Mouse (Mus musculus) embryonic facial prominence, embryonic 13.5 days (tissue): ENCODE data around the gene Atp8a2. TPM values are rescaled to one million over a fixed set of nuclear protein-coding genes. Genes with fewer than 3 reads are reported as not detected.
"Not testable (repeated sequence)": the region's sequence is repeated elsewhere in the genome, so short reads cannot be mapped to it uniquely, and the experiment has no call there.

Experiments used
- ATAC-seq: fragments of 200-750 bp; cut with Nextera tagmentation; 2 replicates; pipeline ENCODE4 v1.8.0; 2017; ENCODE audit warnings: low read depth; ENCODE audit not compliant: insufficient number of reproducible peaks, insufficient read depth, low FRiP score, low TSS enrichment
- H3K27ac ChIP-seq: fragments of 300-500 bp; sonication (generic); 2 replicates; pipeline ENCODE4 v1.5.1; 2015; ENCODE audit warnings: moderate library complexity, mild to moderate bottlenecking, inconsistent platforms
- H3K27me3 ChIP-seq: fragments of 300-500 bp; sonication (generic); 2 replicates; pipeline ENCODE4 v1.6.1; 2015; ENCODE audit warnings: mild to moderate bottlenecking, inconsistent platforms
- H3K36me3 ChIP-seq: fragments of 300-500 bp; sonication (generic); 2 replicates; pipeline ENCODE4 v1.6.1; 2015; ENCODE audit warnings: mild to moderate bottlenecking, inconsistent platforms
- H3K4me1 ChIP-seq: fragments of 300-500 bp; sonication (generic); 2 replicates; pipeline ENCODE4 v1.6.1; 2015; ENCODE audit warnings: inconsistent platforms
- H3K4me2 ChIP-seq: fragments of 300-500 bp; sonication (generic); 2 replicates; pipeline ENCODE4 v1.6.1; 2015; ENCODE audit warnings: moderate library complexity, mild to moderate bottlenecking, inconsistent platforms
- H3K4me3 ChIP-seq: fragments of 300-500 bp; sonication (generic); 2 replicates; pipeline ENCODE4 v1.5.1; 2015; ENCODE audit warnings: mild to moderate bottlenecking, inconsistent platforms
- H3K9ac ChIP-seq: fragments of 300-500 bp; sonication (generic); 2 replicates; pipeline ENCODE4 v1.6.1; 2015; ENCODE audit warnings: mild to moderate bottlenecking, inconsistent platforms
- H3K9me3 ChIP-seq: fragments of 300-500 bp; sonication (generic); 2 replicates; pipeline ENCODE4 v1.6.1; 2016; ENCODE audit warnings: inconsistent platforms
- WGBS: fragments of 180-500 bp; shearing (Covaris S2); methylation state at CpG from one replicate; pipeline ENCODE4 v1.1.7; 2015; ENCODE audit warnings: mixed read lengths; 5-methylcytosine and 5-hydroxymethylcytosine counted together
- polyA plus RNA-seq: library from polyadenylated mRNA; unstranded; fragments of >200 nt; fragmentation: Nextera tagmentation; extraction: Ambion mirVana; gene quantifications from 2 replicates; pipeline ENCODE4 v1.2.1, GENCODE M21; 2015

Atp8a2 gene
- polyA plus RNA-seq, 1 experiment from 2014 or later, result 3.1 TPM

DNA sequence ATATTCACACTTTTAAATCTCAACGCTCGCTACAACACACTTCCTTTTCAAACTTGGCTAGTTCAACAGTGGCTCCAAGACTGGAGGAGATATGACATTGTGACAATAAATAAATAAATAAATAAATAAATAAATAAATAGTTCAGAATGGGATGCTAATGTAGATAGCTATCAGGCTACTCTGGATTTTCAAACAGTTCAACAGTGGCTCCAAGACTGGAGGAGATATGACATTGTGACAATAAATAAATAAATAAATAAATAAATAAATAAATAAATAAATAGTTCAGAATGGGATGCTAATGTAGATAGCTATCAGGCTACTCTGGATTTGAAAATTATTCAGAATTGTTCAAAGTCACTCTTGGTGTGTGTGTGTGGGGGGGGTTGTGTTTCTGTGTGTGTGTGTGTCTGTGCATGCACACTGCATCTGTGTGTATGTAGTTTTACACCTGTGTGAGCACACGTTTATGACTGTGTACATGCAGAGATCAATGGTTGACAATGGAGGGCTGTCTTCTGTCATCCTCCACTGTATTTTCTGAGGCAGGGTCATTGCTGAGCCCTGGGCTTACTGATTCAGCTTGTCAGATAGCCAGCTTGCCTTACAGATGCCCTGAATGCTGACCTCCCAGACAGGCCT lies 480.4 kb downstream of the Atp8a2 start:
- not testable (repeated sequence) for H3K4me2 ChIP-seq, H3K27ac ChIP-seq, H3K9ac ChIP-seq, H3K27me3 ChIP-seq, H3K36me3 ChIP-seq, ATAC-seq, H3K9me3 ChIP-seq, H3K4me3 ChIP-seq
- H3K4me1 ChIP-seq, result peaks cover 15% of the 10 kb centered on the region
- 83% methylated on average over 3 of the region's 3 CpGs for WGBS

DNA sequence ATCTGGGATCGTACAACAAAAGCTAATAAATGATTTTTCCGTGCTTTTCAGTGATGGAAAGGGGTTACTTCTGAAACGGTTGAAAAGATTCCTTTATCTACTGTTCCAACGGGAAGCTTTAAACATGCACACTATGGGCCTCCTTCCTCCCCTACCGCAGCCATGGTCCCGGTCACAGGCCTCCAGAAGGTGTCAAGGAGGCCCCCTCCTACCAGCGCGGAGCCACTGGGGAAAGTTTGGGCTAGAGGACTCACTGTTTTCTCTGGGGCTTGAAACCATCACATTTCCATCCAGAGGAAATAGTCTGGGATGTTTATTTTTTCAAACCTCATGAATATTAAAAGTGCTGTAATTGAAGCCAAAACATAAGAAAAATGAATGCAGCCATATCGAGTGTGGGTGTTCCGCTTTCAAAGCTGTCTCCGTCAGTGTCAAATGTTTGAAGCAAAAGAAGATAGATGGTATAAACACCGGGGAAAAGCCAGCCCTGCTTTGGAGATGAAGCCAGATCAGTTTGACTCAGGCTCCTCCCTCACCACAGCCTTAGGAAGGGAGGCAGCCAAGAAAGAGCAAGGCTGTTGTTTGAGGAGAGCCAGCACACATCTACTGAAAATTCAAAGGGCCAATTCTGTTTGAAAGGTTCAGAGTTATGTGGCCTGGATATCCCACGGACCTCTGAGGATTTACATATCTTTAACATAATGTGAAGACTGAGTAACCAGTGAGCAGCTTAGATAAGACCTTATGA lies 481.1 kb downstream of the Atp8a2 start:
- 48% methylated on average over 13 of the region's 13 CpGs for WGBS
- peak overlapping the region; percentile 30 for H3K4me2 ChIP-seq
- no peak overlapping the region for H3K9ac ChIP-seq
- no peak overlapping the region for H3K27ac ChIP-seq
- H3K27me3 ChIP-seq, result no peaks in the 10 kb centered on the region
- no peaks in the 10 kb centered on the region for H3K9me3 ChIP-seq
- no peak overlapping the region for H3K4me3 ChIP-seq
- no peak for ATAC-seq
- no peaks in the 10 kb centered on the region for H3K36me3 ChIP-seq
- H3K4me1 ChIP-seq, result peaks cover 21% of the 10 kb centered on the region

DNA sequence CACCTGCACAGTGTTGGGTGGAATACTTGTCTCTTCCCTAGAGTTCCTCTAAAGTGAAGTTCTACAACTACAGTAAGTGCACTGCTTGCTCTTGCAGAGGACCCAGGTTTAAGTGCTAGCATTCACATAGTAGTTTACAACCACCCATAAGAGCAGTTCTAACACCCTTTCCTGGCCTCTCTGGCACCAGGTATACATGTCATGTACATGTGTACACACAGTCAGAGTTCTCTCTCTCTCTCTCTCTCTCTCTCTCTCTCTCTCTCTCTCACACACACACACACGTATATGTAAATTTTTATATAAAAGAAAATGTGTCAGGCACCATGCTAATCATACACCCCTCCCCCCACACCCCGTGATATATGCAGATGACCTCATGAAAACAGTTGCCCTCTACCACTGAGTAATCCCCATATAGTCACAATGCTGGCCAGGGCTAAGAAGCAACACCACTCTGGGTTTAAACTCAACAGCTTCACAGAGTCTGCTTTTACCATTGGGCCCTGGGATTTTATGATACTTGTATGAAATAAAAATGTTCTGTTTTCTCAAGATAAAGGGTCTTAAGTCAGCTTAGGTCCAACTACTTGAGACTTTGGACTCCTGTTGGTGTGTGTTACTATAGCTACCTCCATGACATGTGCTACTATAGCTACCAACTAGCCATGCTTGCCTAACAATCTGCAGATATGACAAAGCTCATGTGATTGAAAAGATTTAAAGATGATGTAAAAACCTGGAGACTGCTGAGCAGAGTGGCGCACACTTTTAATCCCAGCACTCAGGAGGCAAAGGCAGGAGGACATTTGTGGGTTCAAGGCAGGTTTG lies 487.3 kb downstream of the Atp8a2 start:
- Histone ChIP-seq H3K4me1 (peaks cover 8% of the 10 kb centered on the region; the same call in 1 of the 2 replicates), H3K4me2 (no peak overlapping the region), H3K4me3 (no peak overlapping the region), H3K9ac (no peak overlapping the region), H3K9me3 (no peaks in the 10 kb centered on the region), H3K27me3 (no peaks in the 10 kb centered on the region), H3K36me3 (no peaks in the 10 kb centered on the region), H3K27ac (no peak overlapping the region)
- no peak for ATAC-seq
- WGBS, result 75% methylated on average over 3 of the region's 3 CpGs

DNA sequence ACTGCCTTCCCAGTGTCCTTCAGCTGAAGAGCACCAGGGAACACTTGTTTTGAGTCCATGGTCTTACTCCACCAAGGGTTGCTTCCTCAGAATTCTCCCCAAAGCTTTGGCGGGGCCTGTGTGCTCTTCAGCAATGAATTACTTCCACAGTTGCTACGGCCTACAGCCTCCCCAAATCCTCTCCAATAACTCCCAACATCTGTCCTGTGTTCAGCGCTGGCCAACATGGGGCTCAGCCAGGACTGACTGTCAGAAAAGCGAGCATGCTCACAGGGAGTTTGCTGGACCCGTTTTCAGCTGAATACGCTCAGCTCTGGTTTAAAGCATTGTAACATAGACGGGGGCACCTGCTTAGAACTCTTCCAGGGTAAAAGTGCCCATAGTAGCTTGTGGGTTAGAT lies 489.0 kb downstream of the Atp8a2 start:
- H3K4me2 ChIP-seq, result no peak overlapping the region
- H3K9ac ChIP-seq, result no peak overlapping the region
- ATAC-seq, result no peak
- 84% methylated on average over 7 of the region's 7 CpGs for WGBS
- no peak overlapping the region for H3K27ac ChIP-seq
- H3K27me3 ChIP-seq, result no peaks in the 10 kb centered on the region
- peaks cover 9% of the 10 kb centered on the region; the same call in 1 of the 2 replicates for H3K4me1 ChIP-seq
- H3K9me3 ChIP-seq, result no peaks in the 10 kb centered on the region
- no peaks in the 10 kb centered on the region for H3K36me3 ChIP-seq
- H3K4me3 ChIP-seq, result no peak overlapping the region

DNA sequence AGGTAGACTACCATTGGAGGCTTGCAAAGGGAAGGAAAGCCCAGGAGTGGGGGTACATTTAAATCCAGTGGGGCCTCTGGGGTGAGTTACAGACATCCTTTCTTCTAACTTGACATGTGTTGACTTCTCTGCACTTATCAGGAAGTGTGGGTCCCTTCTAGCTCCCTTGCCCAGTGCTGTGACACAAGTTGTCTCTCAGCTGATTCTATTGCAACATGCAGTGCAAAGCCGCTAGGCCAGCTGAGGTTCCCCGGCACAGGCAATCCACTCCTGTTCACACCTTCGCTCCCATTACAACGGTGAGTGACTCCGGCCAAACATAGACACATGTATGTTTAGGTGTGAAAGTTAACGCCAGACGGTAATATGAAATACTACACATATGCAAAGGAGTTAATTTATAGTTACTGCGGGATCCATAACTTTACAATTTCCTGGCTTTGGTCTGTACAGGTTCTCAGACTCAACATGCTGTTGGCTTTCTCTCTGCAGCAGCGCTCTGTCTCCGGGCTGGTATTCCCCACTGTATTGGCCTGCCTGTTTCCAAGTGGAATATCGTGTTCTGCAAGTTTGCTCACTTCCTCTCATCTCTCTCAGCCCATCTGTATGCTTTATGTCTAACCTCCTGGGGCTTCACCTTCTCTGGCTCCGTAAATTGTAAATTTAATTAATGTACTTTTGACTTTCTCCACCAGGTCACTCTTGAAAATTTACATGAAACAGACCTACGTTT lies 491.5 kb downstream of the Atp8a2 start:
- Histone ChIP-seq H3K27ac (no peak overlapping the region), H3K4me1 (peaks cover 13% of the 10 kb centered on the region), H3K27me3 (no peaks in the 10 kb centered on the region), H3K4me2 (no peak overlapping the region), H3K4me3 (no peak overlapping the region), H3K36me3 (no peaks in the 10 kb centered on the region), H3K9me3 (no peaks in the 10 kb centered on the region), H3K9ac (no peak overlapping the region)
- WGBS, result 75% methylated on average over 13 of the region's 13 CpGs
- no peak for ATAC-seq

DNA sequence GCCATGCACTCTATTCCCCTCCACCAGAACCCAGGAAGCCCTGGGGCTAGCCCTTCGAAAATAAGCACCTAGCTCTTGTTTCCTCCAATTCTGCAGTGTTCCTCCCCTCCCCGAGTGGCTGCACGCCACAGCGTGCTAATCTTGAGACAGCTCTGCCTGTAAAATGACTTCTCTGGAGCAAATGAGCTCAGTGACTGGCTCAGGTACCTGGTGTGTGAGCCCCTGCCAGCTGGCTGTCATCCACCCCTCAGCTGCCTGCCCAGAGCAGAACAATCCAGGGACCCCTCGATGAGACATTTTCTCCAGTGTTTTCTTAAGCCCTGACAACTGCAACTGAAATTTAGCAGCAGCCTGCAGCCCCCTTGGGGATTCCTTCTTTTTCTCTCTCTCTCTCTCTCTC lies 495.5 kb downstream of the Atp8a2 start:
- no peaks in the 10 kb centered on the region for H3K9me3 ChIP-seq
- H3K4me2 ChIP-seq, result no peak overlapping the region
- no peak for ATAC-seq
- no peaks in the 10 kb centered on the region for H3K36me3 ChIP-seq
- H3K27me3 ChIP-seq, result no peaks in the 10 kb centered on the region
- no peak overlapping the region for H3K27ac ChIP-seq
- peaks cover 20% of the 10 kb centered on the region for H3K4me1 ChIP-seq
- WGBS, result 11% methylated on average over 5 of the region's 5 CpGs
- H3K9ac ChIP-seq, result no peak overlapping the region
- no peak overlapping the region for H3K4me3 ChIP-seq

DNA sequence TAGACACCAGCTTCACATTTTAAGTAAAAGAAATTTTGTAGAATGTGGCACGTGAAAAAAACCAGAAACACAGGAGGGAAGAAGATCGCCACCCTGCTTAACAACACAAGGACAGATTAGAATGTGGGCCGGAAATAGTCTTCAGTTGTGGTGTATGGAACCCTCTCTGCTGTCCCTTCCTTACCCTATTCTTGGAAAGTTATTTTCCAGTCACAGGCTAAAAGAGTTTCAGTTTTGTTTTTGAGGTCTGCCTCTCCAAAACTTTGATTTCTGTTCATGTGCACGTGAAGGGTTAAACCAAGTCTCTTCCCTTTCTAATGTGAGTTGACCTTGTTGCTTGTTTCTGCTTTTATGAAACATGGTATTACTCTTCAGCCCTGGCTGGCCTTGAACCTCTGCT lies 501.8 kb downstream of the Atp8a2 start:
- no peak for ATAC-seq
- 87% methylated on average over 4 of the region's 4 CpGs for WGBS

DNA sequence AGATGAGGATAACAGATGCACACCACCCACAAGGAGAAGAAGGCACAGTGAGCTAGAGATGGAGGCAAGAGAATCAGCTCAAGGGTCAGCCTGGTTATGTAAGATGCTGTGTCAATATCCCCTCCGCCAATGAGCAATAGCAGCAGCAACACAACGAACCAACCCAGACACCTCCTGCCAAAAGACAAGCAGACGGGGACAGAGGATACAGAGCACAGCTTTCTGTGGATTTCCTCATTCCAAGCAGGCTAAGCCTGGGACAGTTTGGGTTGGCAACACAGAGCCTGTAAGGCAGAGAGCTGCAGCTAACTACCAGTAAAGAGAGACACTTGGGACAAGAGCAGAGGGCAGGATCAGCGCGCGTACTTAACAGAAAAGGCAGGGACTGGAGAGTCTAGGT lies 504.8 kb downstream of the Atp8a2 start:
- H3K9ac ChIP-seq, result no peak overlapping the region
- H3K27me3 ChIP-seq, result no peaks in the 10 kb centered on the region; the same call in 1 of the 2 replicates
- no peaks in the 10 kb centered on the region for H3K9me3 ChIP-seq
- no peak overlapping the region for H3K4me3 ChIP-seq
- no peak for ATAC-seq
- 77% methylated on average over 6 of the region's 6 CpGs for WGBS
- H3K4me1 ChIP-seq, result peaks cover 18% of the 10 kb centered on the region
- H3K36me3 ChIP-seq, result no peaks in the 10 kb centered on the region
- no peak overlapping the region for H3K4me2 ChIP-seq
- H3K27ac ChIP-seq, result no peak overlapping the region

More for the DNA sequence above, 501.8 kb downstream of the Atp8a2 start:
- Histone ChIP-seq H3K27me3 (no peaks in the 10 kb centered on the region; the same call in 1 of the 2 replicates), H3K9ac (no peak overlapping the region), H3K27ac (no peak overlapping the region), H3K9me3 (no peaks in the 10 kb centered on the region), H3K4me3 (no peak overlapping the region), H3K4me2 (no peak overlapping the region), H3K36me3 (no peaks in the 10 kb centered on the region), H3K4me1 (peaks cover 12% of the 10 kb centered on the region)

DNA sequence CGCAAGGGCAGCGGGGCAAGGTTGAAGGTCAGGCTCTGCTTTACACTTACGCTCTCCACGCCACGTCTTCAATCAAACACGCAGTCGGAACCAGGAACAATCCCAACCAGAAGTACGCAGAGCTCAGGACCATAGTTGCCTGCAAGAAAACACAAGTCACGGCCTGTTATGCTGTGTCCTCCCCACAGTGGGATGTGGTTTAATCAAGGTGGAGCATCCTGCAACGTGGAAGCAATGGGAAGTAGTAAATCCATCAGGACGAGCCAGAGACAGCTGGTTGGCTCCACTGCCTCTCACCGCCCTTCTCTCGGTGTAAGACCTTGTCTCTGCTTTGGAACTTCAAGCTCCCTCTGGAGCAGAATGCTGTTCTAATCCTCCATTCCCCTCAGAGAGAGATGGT lies 505.6 kb downstream of the Atp8a2 start:
- Histone ChIP-seq H3K4me2 (no peak overlapping the region), H3K27ac (no peak overlapping the region), H3K9me3 (no peaks in the 10 kb centered on the region), H3K4me1 (peaks cover 18% of the 10 kb centered on the region), H3K9ac (no peak overlapping the region), H3K36me3 (no peaks in the 10 kb centered on the region), H3K27me3 (no peaks in the 10 kb centered on the region; the same call in 1 of the 2 replicates), H3K4me3 (no peak overlapping the region)
- no peak for ATAC-seq
- WGBS, result 63% methylated on average over 13 of the region's 13 CpGs

DNA sequence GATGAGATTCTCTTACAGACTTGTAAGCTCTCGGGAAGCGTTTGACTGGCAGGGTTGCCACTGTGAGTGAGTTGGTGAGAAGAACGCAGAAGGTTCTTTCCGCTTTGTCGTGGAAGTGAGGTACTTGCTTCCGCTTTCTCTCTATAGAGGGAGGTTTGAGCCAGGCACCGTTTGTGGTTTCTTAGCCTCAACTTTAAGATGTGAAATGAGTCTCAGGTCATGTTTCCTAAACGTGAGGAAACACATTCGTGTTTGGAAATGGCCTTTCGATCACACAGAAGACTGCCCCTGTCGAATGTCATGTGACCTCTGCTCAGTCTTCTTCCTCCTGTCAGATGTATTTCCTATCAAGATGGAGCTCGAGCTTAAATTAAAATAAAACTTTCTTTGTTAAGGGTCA lies 506.0 kb downstream of the Atp8a2 start:
- Histone ChIP-seq H3K9me3 (no peaks in the 10 kb centered on the region), H3K4me2 (no peak overlapping the region), H3K27me3 (no peaks in the 10 kb centered on the region; the same call in 1 of the 2 replicates), H3K4me1 (peaks cover 18% of the 10 kb centered on the region), H3K4me3 (no peak overlapping the region), H3K27ac (0 out of 2 replicates have a peak overlapping the region, but pooled peaks have one; percentile 2), H3K9ac (no peak overlapping the region), H3K36me3 (no peaks in the 10 kb centered on the region)
- WGBS, result 55% methylated on average over 12 of the region's 12 CpGs
- ATAC-seq, result no peak

DNA sequence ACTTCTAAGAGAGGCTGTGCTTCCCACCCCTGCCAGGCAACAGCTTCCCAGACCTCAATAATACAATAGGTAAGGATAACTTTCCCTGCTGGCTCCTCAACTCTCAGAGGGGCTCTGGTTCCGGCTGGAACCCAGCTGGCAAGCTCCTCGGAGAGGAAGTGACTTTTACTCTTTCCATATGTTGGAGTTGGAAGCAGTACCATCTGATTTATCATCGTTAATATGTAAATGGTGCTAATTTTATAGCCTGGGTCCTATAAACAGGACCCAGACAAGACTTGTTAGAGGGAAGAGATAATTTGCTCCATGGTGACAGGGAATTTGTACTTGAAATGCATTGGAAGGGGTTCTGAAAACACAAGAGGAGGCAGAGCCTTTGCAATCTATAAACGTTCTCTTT lies 507.4 kb downstream of the Atp8a2 start:
- H3K4me2 ChIP-seq, result no peak overlapping the region
- no peaks in the 10 kb centered on the region for H3K9me3 ChIP-seq
- H3K36me3 ChIP-seq, result no peaks in the 10 kb centered on the region
- 24% methylated on average over 4 of the region's 4 CpGs for WGBS
- H3K9ac ChIP-seq, result no peak overlapping the region
- no peak for ATAC-seq
- H3K27ac ChIP-seq, result no peak overlapping the region
- H3K4me1 ChIP-seq, result peaks cover 30% of the 10 kb centered on the region
- no peak overlapping the region for H3K4me3 ChIP-seq
- no peaks in the 10 kb centered on the region; the same call in 1 of the 2 replicates for H3K27me3 ChIP-seq
